Mouse (Mus musculus): Measurements from ENCODE around the gene Jund. TPM values are rescaled to one million over a fixed set of nuclear protein-coding genes. Genes with fewer than 3 reads are reported as not detected.

Gene Jund
- polyA plus RNA-seq, 1 experiment from 2014 or later: 49.7 TPM

- H3K9ac ChIP-seq: no peak overlapping the region
- H3K4me3 ChIP-seq: no peak overlapping the region
- H3K4me1 ChIP-seq: peaks cover 27% of the 10 kb centered on the region
- no peak for ATAC-seq (ENCODE audit: borderline replicate concordance, extremely low read depth, low FRiP score, low TSS enrichment)
- H3K27ac ChIP-seq: no peak overlapping the region
- peaks cover 52% of the 10 kb centered on the region for H3K27me3 ChIP-seq
- H3K4me2 ChIP-seq: no peak overlapping the region
- 74% methylated on average over 19 of the region's 19 CpGs for WGBS
- H3K36me3 ChIP-seq: no peaks in the 10 kb centered on the region
- no peaks in the 10 kb centered on the region for H3K9me3 ChIP-seq
Measured at GRCm38 (mm10) chr8:70749097-70749674, 50.4 kb downstream of the Jund start.

Other genes with a start within 250 kb of the Jund start
- gene Klhl26, start 222.0 kb upstream of the Jund start, polyA plus RNA-seq (2015; fragmentation: Nextera tagmentation; extraction: Ambion mirVana): 26.2 and 27.1 TPM in 2 replicates
- 6.5 and 6.6 TPM in 2 replicates for gene Tmem59l, start 211.6 kb upstream of the Jund start, polyA plus RNA-seq (2015; fragmentation: Nextera tagmentation; extraction: Ambion mirVana)
- 181 and 186 TPM in 2 replicates for gene Crlf1, start 205.8 kb upstream of the Jund start, polyA plus RNA-seq (2015; fragmentation: Nextera tagmentation; extraction: Ambion mirVana)
- gene Rex1bd, start 192.2 kb upstream of the Jund start, polyA plus RNA-seq (2015; fragmentation: Nextera tagmentation; extraction: Ambion mirVana): 120 and 122 TPM in 2 replicates
- 909 and 953 TPM in 2 replicates for gene Uba52, start 188.1 kb upstream of the Jund start, polyA plus RNA-seq (2015; fragmentation: Nextera tagmentation; extraction: Ambion mirVana)
- gene Fkbp8, start 171.2 kb upstream of the Jund start, polyA plus RNA-seq (2015; fragmentation: Nextera tagmentation; extraction: Ambion mirVana): 307 and 313 TPM in 2 replicates
- gene Kxd1, start 171.0 kb upstream of the Jund start, polyA plus RNA-seq (2015; fragmentation: Nextera tagmentation; extraction: Ambion mirVana): 50.0 and 54.4 TPM in 2 replicates
- gene Ell, start 159.5 kb upstream of the Jund start, polyA plus RNA-seq (2015; fragmentation: Nextera tagmentation; extraction: Ambion mirVana): 17.2 and 17.5 TPM in 2 replicates
- gene Isyna1, start 104.6 kb upstream of the Jund start, polyA plus RNA-seq (2015; fragmentation: Nextera tagmentation; extraction: Ambion mirVana): 134 TPM in 2 replicates
- gene Ssbp4, start 90.1 kb upstream of the Jund start, polyA plus RNA-seq (2015; fragmentation: Nextera tagmentation; extraction: Ambion mirVana): 111 and 122 TPM in 2 replicates
- 1.9 and 2.5 TPM in 2 replicates for gene Lrrc25, start 82.8 kb upstream of the Jund start, polyA plus RNA-seq (2015; fragmentation: Nextera tagmentation; extraction: Ambion mirVana)
- 0.31 and 0.45 TPM in 2 replicates for gene Gdf15, start 66.5 kb upstream of the Jund start, polyA plus RNA-seq (2015; fragmentation: Nextera tagmentation; extraction: Ambion mirVana)
- 38.5 and 47.7 TPM in 2 replicates for gene Pgpep1, start 38.6 kb upstream of the Jund start, polyA plus RNA-seq (2015; fragmentation: Nextera tagmentation; extraction: Ambion mirVana)
- gene Lsm4, start 25.7 kb upstream of the Jund start, polyA plus RNA-seq (2015; fragmentation: Nextera tagmentation; extraction: Ambion mirVana): 268 and 320 TPM in 2 replicates
- gene Iqcn, start 4.5 kb downstream of the Jund start, polyA plus RNA-seq (2015; fragmentation: Nextera tagmentation; extraction: Ambion mirVana): 0.02 TPM in 1 of 2 replicates, not detected in the other
- not detected in 2 replicates for gene Gm3336, start 19.6 kb downstream of the Jund start, polyA plus RNA-seq (2015; fragmentation: Nextera tagmentation; extraction: Ambion mirVana)
- gene Pde4c, start 24.8 kb downstream of the Jund start, polyA plus RNA-seq (2015; fragmentation: Nextera tagmentation; extraction: Ambion mirVana): 0.08 and 0.16 TPM in 2 replicates
- gene Rab3a, start 55.7 kb downstream of the Jund start, polyA plus RNA-seq (2015; fragmentation: Nextera tagmentation; extraction: Ambion mirVana): 12.8 and 12.9 TPM in 2 replicates
- gene Mpv17l2, start 62.0 kb downstream of the Jund start, polyA plus RNA-seq (2015; fragmentation: Nextera tagmentation; extraction: Ambion mirVana): 35.4 and 36.2 TPM in 2 replicates
- 56.1 and 56.8 TPM in 2 replicates for gene Pik3r2, start 77.8 kb downstream of the Jund start, polyA plus RNA-seq (2015; fragmentation: Nextera tagmentation; extraction: Ambion mirVana)
- 13.6 and 15.8 TPM in 2 replicates for gene Mast3, start 106.1 kb downstream of the Jund start, polyA plus RNA-seq (2015; fragmentation: Nextera tagmentation; extraction: Ambion mirVana)
- 0.16 and 0.27 TPM in 2 replicates for gene Il12rb1, start 109.5 kb downstream of the Jund start, polyA plus RNA-seq (2015; fragmentation: Nextera tagmentation; extraction: Ambion mirVana)
- 4.5 and 5.5 TPM in 2 replicates for gene Arrdc2, start 140.8 kb downstream of the Jund start, polyA plus RNA-seq (2015; fragmentation: Nextera tagmentation; extraction: Ambion mirVana)
- 1.2 TPM in 2 replicates for gene Kcnn1, start 164.3 kb downstream of the Jund start, polyA plus RNA-seq (2015; fragmentation: Nextera tagmentation; extraction: Ambion mirVana)
- 112 and 118 TPM in 2 replicates for gene Ccdc124, start 175.0 kb downstream of the Jund start, polyA plus RNA-seq (2015; fragmentation: Nextera tagmentation; extraction: Ambion mirVana)
- gene Slc5a5, start 193.8 kb downstream of the Jund start, polyA plus RNA-seq (2015; fragmentation: Nextera tagmentation; extraction: Ambion mirVana): 0.25 and 0.29 TPM in 2 replicates
- gene Rpl18a, start 198.5 kb downstream of the Jund start, polyA plus RNA-seq (2015; fragmentation: Nextera tagmentation; extraction: Ambion mirVana): 4,502 and 4,535 TPM in 2 replicates
- gene Map1s, start 207.0 kb downstream of the Jund start, polyA plus RNA-seq (2015; fragmentation: Nextera tagmentation; extraction: Ambion mirVana): 49.8 and 50.9 TPM in 2 replicates